Mouse (Mus musculus) embryonic facial prominence, embryonic 12.5 days (tissue): Measurements from ENCODE around the gene Pcnx2. TPM values are rescaled to one million over a fixed set of nuclear protein-coding genes. Genes with fewer than 3 reads are reported as not detected.

ENCODE experiments used
- ATAC-seq: fragments of 200-750 bp; cut with Nextera tagmentation; 2 replicates; pipeline ENCODE4 v1.8.0; 2017; ENCODE audit not compliant: insufficient number of reproducible peaks, insufficient read depth, low FRiP score, low TSS enrichment
- H3K27ac ChIP-seq: fragments of 300-500 bp; sonication (generic); 2 replicates; pipeline ENCODE4 v1.5.1; 2016; ENCODE audit warnings: mild to moderate bottlenecking
- H3K27me3 ChIP-seq: fragments of 300-500 bp; sonication (generic); 2 replicates; pipeline ENCODE4 v1.6.1; 2016; ENCODE audit warnings: mild to moderate bottlenecking, moderate library complexity
- H3K36me3 ChIP-seq: fragments of 300-500 bp; sonication (generic); 2 replicates; pipeline ENCODE4 v1.6.1; 2016; ENCODE audit warnings: mild to moderate bottlenecking
- H3K4me1 ChIP-seq: fragments of 300-500 bp; sonication (generic); 2 replicates; pipeline ENCODE4 v1.6.1; 2016
- H3K4me2 ChIP-seq: fragments of 300-500 bp; sonication (generic); replicated peaks from 2 replicates; pipeline ENCODE4 v1.6.1; 2016; ENCODE audit warnings: mild to moderate bottlenecking, moderate library complexity
- H3K4me3 ChIP-seq: fragments of 300-500 bp; sonication (generic); 2 replicates; pipeline ENCODE4 v1.5.1; 2016; ENCODE audit warnings: mild to moderate bottlenecking
- H3K9ac ChIP-seq: fragments of 300-500 bp; sonication (generic); 2 replicates; pipeline ENCODE4 v1.6.1; 2016; ENCODE audit warnings: mild to moderate bottlenecking, moderate library complexity
- H3K9me3 ChIP-seq: fragments of 300-500 bp; sonication (generic); 2 replicates; pipeline ENCODE4 v1.6.1; 2016; ENCODE audit warnings: mild to moderate bottlenecking, moderate library complexity
- WGBS: fragments of 180-500 bp; shearing (Covaris S2); methylation state at CpG from one replicate; pipeline ENCODE4 v1.1.7; 2016; 5-methylcytosine and 5-hydroxymethylcytosine counted together
- polyA plus RNA-seq: library from polyadenylated mRNA; unstranded; fragments of >200 nt; fragmentation: Nextera tagmentation; extraction: Ambion mirVana; gene quantifications from 2 replicates; pipeline ENCODE4 v1.2.1, GENCODE M21; 2016

Pcnx2 gene
- polyA plus RNA-seq, 1 experiment from 2014 or later: 0.29 TPM

DNA sequence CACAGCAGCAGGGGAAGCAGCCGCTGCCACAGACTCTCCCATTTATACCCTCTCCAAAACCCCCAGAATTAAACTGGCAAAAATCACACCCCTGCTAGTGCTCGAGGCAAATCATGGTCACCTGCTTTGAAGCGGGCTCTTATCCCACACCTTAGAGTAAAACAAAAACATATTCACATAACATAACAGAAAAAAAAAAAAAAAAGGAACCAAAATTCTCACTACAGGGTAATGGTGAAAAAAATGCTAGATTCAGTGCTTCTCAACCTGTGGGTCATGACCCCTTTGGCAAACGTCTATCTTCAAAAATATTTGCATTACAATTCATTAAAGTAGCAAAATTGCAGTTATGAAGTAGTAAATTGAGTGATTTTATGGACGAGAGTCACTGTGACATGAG lies 171.1 kb downstream of the Pcnx2 start:
- no peak overlapping the region for H3K4me2 ChIP-seq
- H3K9me3 ChIP-seq: no peaks in the 10 kb centered on the region
- H3K27me3 ChIP-seq: no peaks in the 10 kb centered on the region
- H3K4me3 ChIP-seq: no peak overlapping the region
- H3K9ac ChIP-seq: no peak overlapping the region
- no peak overlapping the region for H3K27ac ChIP-seq
- no peaks in the 10 kb centered on the region for H3K36me3 ChIP-seq
- 80% methylated on average over 5 of the region's 5 CpGs for WGBS
- peaks cover 15% of the 10 kb centered on the region for H3K4me1 ChIP-seq
- ATAC-seq: no peak

- Histone ChIP-seq H3K27ac (no peak overlapping the region), H3K27me3 (no peaks in the 10 kb centered on the region), H3K9me3 (no peaks in the 10 kb centered on the region), H3K36me3 (no peaks in the 10 kb centered on the region), H3K4me2 (no peak overlapping the region), H3K4me3 (no peak overlapping the region), H3K4me1 (peaks cover 10% of the 10 kb centered on the region), H3K9ac (no peak overlapping the region)
- no peak for ATAC-seq
- WGBS: 93% methylated on average over 4 of the region's 4 CpGs
Observed at GRCm38 (mm10) chr8:125726143-125726542, 172.0 kb downstream of the Pcnx2 start.

DNA sequence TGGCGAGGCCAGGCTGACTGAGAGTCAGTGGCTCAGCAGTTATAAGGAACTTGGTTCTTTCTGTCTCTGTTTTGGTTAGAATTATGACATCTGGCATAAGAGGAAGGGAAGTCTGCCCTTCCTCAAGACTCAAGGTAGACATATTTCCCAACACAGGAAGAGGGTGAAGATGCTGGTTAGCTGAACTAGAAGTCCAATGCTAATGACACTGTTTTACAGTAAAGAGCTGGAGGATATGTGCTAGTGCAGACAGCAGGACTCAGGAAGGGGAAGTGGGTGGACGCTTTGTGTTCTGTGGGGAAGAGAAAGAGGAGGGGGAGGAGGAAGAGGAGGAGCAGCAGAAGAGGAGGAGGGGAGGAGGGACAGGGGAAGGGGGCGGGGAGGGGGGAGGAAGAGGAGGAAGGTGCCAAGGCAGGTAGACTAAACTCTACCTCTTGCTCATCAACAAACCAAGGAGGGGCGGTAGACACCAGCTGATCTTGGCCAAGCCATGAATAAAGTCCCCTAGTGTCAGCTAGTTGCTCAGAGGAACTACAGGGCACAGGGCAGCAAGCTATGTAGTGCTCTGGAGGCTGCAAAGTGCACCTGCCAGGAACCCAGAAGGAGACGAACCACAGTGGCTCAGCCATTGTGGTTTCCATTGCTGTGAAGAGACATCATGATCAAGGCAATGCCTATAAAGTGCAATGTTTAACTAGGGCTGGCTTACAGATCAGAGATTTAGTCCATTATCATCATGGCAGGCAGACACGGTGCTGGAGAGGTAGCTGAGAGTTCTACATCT lies 172.9 kb downstream of the Pcnx2 start:
- Histone ChIP-seq H3K27ac (no peak overlapping the region), H3K9ac (no peak overlapping the region), H3K36me3 (no peaks in the 10 kb centered on the region), H3K4me1 (peaks cover 2% of the 10 kb centered on the region; the same call in 1 of the 2 replicates), H3K27me3 (no peaks in the 10 kb centered on the region), H3K4me3 (no peak overlapping the region), H3K4me2 (no peak overlapping the region), H3K9me3 (no peaks in the 10 kb centered on the region)
- WGBS: 71% methylated on average over 6 of the region's 6 CpGs
- no peak for ATAC-seq

DNA sequence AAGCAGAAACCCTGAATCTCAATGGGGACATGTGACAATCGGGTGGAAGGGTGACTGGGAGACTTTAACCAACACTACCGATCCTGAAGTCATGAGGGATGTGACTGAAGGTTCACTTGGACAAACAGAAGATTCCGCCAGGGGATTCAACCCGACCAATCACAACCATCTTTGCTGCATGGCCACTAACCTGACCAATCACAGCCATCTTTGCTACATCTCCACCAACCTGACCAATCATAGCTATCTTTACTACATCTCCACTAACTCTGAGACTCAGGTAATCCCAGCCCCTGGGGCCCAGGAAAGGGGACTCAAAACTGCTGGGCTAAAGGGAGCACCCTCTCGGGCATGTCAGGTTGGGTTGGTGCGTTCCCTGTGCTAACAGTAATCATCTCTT lies 174.7 kb downstream of the Pcnx2 start:
- H3K4me1 ChIP-seq: no peaks in the 10 kb centered on the region
- no peaks in the 10 kb centered on the region for H3K36me3 ChIP-seq
- H3K9me3 ChIP-seq: no peaks in the 10 kb centered on the region
- no peak overlapping the region for H3K9ac ChIP-seq
- 91% methylated on average over 6 of the region's 6 CpGs for WGBS
- no peak overlapping the region for H3K27ac ChIP-seq
- ATAC-seq: no peak
- H3K4me2 ChIP-seq: no peak overlapping the region
- H3K27me3 ChIP-seq: no peaks in the 10 kb centered on the region
- no peak overlapping the region for H3K4me3 ChIP-seq

DNA sequence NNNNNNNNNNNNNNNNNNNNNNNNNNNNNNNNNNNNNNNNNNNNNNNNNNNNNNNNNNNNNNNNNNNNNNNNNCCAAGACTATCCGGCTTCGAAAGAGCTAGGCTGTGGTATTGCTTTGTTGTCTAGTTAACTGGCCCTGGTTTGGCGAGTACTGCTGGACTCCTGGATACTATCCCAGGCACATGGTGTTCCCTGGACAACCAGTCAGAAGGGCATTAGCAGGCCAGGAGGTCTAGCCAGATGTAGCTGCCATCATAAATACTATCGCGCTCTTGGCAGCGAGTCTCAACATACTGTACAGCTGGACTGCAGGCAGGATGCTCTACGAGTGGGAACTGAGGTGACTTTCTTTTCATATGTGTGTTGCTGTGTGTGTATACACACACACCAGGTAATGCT lies 175.4 kb downstream of the Pcnx2 start:
- Histone ChIP-seq H3K4me3 (no peak overlapping the region), H3K4me2 (no peak overlapping the region), H3K9ac (no peak overlapping the region), H3K9me3 (no peaks in the 10 kb centered on the region), H3K27ac (no peak overlapping the region), H3K27me3 (no peaks in the 10 kb centered on the region), H3K4me1 (no peaks in the 10 kb centered on the region), H3K36me3 (no peaks in the 10 kb centered on the region)
- no peak for ATAC-seq
- 89% methylated on average over 7 of the region's 7 CpGs for WGBS

DNA sequence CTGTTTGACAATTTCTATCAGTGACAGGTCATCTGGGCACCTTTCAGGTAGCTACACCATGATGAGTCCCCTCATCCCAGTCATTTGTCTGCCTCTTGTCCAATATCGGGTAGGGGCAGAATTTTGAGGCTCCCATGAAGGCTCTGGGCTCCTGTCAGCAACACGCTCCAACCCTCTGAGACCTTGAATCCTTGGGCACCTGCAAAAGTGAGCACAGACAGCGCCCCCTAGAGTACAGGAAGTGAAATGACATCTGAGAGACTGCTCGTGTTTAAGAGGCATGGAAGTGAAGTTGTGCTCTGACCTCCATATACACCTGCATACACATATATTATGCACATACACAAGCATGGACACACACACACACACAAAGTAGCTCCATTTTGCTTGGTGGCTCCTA lies 179.2 kb downstream of the Pcnx2 start:
- H3K4me2 ChIP-seq: no peak overlapping the region
- H3K36me3 ChIP-seq: no peaks in the 10 kb centered on the region
- no peak overlapping the region for H3K9ac ChIP-seq
- no peak for ATAC-seq
- no peaks in the 10 kb centered on the region for H3K27me3 ChIP-seq
- no peaks in the 10 kb centered on the region for H3K9me3 ChIP-seq
- H3K4me1 ChIP-seq: 0 out of 2 replicates have a peak, but pooled peaks cover 4% of the 10 kb centered on the region
- 66% methylated on average over 4 of the region's 4 CpGs for WGBS
- no peak overlapping the region for H3K4me3 ChIP-seq
- H3K27ac ChIP-seq: no peak overlapping the region

GRCm38 (mm10) chr8:125716613-125717012 lies 181.5 kb downstream of the Pcnx2 start:
- H3K36me3 ChIP-seq: no peaks in the 10 kb centered on the region
- H3K4me2 ChIP-seq: no peak overlapping the region
- no peak overlapping the region for H3K27ac ChIP-seq
- no peaks in the 10 kb centered on the region for H3K27me3 ChIP-seq
- ATAC-seq: no peak
- H3K4me1 ChIP-seq: 0 out of 2 replicates have a peak, but pooled peaks cover 4% of the 10 kb centered on the region
- no peak overlapping the region for H3K4me3 ChIP-seq
- no peak overlapping the region for H3K9ac ChIP-seq
- WGBS: 40% methylated on average over 7 of the region's 7 CpGs
- H3K9me3 ChIP-seq: no peaks in the 10 kb centered on the region

DNA sequence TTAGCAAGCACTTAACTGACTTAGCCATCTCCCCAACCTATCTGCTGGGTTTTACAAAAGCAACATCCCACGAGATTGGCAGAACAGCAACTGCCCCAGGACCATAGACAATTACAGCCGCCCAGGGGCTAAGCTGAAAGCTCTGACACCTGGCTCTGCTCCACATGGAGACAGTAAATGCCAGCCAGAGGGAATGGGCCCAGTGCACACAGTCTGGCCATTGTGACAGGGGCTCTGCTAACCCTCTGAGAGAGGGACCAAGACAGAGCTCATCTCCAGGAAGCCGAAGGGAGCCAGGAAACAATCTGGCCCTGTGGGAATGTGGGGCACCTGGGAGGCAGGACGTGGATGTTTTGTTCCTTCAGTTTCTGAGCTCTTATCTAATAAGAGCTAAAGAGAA lies 181.9 kb downstream of the Pcnx2 start:
- H3K4me1 ChIP-seq: 0 out of 2 replicates have a peak, but pooled peaks cover 4% of the 10 kb centered on the region
- no peaks in the 10 kb centered on the region for H3K27me3 ChIP-seq
- no peak overlapping the region for H3K9ac ChIP-seq
- ATAC-seq: no peak
- no peaks in the 10 kb centered on the region for H3K9me3 ChIP-seq
- no peak overlapping the region for H3K4me3 ChIP-seq
- H3K27ac ChIP-seq: no peak overlapping the region
- 38% methylated on average over 4 of the region's 4 CpGs for WGBS
- H3K4me2 ChIP-seq: no peak overlapping the region
- H3K36me3 ChIP-seq: no peaks in the 10 kb centered on the region

GRCm38 (mm10) chr8:125711514-125711913 lies 186.6 kb downstream of the Pcnx2 start:
- no peaks in the 10 kb centered on the region for H3K36me3 ChIP-seq
- no peaks in the 10 kb centered on the region for H3K27me3 ChIP-seq
- H3K9ac ChIP-seq: no peak overlapping the region
- H3K27ac ChIP-seq: no peak overlapping the region
- ATAC-seq: no peak
- WGBS: 86% methylated on average over 5 of the region's 5 CpGs
- no peak overlapping the region for H3K4me2 ChIP-seq
- 0 out of 2 replicates have a peak, but pooled peaks cover 2% of the 10 kb centered on the region for H3K4me1 ChIP-seq
- H3K9me3 ChIP-seq: no peaks in the 10 kb centered on the region
- H3K4me3 ChIP-seq: no peak overlapping the region

DNA sequence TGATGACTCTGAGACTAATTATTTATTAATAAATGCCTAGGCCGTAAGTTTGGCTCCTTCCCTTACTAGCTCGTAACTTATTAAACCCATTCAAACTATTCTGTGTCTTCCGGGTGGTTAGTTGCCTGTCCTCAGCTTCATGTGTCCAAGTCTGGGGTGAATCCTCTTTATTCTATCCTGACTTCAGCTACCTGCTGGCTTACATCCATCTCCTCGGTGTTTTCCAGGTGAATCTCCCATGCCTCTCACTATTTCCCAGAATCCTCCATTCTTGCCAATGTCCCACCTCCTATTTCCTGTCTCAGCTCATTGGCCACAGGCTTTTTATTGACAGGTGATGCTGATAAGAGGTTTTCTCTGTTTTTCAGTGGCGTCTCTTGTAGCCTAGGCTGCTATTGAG lies 188.9 kb downstream of the Pcnx2 start:
- WGBS: 90% methylated on average over 5 of the region's 5 CpGs
- no peaks in the 10 kb centered on the region for H3K36me3 ChIP-seq
- no peak overlapping the region for H3K4me3 ChIP-seq
- no peak overlapping the region for H3K4me2 ChIP-seq
- no peak for ATAC-seq
- no peak overlapping the region for H3K9ac ChIP-seq
- H3K27me3 ChIP-seq: no peaks in the 10 kb centered on the region
- H3K27ac ChIP-seq: no peak overlapping the region
- no peaks in the 10 kb centered on the region for H3K4me1 ChIP-seq
- H3K9me3 ChIP-seq: no peaks in the 10 kb centered on the region

DNA sequence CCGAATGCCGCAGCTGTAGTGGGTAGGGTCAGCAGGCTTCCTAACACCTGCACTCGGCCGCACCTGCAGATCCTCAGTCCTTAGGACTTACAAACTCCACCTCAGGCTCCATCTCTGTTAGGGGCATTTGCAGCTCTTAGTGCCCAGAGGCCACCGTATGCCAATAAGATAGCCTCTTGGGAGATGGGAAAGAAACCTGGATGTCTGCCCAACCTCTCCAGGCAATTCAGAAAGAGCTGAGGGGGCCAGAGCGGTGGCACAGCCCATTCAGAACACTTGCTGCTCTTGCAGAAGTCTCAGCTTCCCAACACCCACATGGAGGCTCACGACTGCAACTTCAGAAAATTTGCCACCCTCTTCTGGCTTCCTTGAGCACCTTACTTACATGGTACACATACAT lies 192.3 kb downstream of the Pcnx2 start:
- ATAC-seq: no peak
- no peak overlapping the region for H3K9ac ChIP-seq
- H3K4me2 ChIP-seq: no peak overlapping the region
- no peaks in the 10 kb centered on the region for H3K9me3 ChIP-seq
- no peaks in the 10 kb centered on the region for H3K27me3 ChIP-seq
- H3K27ac ChIP-seq: no peak overlapping the region
- H3K4me1 ChIP-seq: no peaks in the 10 kb centered on the region
- no peaks in the 10 kb centered on the region for H3K36me3 ChIP-seq
- 85% methylated on average over 7 of the region's 7 CpGs for WGBS
- H3K4me3 ChIP-seq: no peak overlapping the region

DNA sequence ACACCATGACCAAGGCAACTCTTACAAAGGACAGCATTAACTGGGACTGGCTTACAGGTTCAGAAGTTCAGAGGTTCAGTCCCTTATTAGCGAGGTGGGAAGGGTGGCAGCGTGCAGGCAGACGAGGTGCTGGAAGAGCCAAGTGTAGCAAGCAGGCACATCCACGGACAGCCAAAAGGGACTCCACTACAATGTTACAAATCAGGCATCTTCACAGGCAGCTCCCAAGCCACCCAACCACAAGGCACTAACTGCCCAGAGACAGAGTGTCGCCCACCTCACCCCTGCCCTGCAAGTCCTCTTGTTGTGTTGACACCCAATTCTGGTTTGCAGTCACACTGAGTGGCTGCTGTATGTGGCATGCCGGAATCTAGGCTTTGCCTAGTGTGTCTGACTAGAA lies 193.7 kb downstream of the Pcnx2 start:
- ATAC-seq: no peak
- Histone ChIP-seq H3K4me2 (no peak overlapping the region), H3K4me3 (no peak overlapping the region), H3K9ac (no peak overlapping the region), H3K9me3 (no peaks in the 10 kb centered on the region), H3K36me3 (no peaks in the 10 kb centered on the region), H3K27me3 (no peaks in the 10 kb centered on the region), H3K27ac (no peak overlapping the region), H3K4me1 (no peaks in the 10 kb centered on the region)
- 80% methylated on average over 6 of the region's 6 CpGs for WGBS
